Mouse (Mus musculus): ENCODE results near the gene Rab4a.

Rab4a gene

DNA sequence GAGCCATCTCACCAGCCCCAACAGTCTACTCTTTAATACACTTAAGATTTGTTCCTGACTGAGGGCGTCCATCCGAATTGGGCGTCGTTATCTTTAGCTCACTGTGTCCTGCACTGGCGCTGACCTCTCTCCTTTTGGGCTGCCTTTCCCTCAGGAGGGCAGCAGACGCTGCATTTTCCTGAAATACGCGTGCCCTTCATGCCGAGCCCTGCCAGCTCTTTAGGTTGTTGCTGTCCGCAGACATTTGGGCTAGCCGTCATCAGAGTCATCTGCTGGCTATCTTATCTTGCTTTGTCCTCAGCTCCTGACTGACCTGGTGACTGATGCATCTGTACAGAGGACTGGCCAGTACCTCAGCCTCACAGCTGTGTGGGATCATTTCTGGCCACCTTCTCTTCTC, 9.5 kb downstream of the Rab4a start:
- DNase-seq = no peak

DNA sequence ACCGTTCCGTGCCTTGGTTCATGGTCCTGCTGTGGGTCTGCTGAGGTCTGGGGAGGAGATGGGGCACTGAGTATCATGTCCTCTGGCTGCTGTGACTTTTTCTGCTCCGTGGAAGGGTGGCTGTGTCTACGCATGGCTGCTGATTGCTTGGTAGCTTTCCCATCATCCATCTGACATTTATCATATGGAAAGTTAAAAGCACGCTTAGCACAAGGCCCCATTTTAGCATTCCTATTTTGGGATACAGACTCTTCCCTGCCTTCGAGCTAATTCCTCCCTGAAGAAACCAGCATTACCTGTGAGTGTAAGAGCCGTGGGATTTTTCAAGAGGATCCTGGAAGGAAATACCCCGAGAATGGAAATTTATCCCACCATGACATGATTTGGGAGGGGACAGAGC, 11.2 kb downstream of the Rab4a start:
- no peak for DNase-seq

DNA sequence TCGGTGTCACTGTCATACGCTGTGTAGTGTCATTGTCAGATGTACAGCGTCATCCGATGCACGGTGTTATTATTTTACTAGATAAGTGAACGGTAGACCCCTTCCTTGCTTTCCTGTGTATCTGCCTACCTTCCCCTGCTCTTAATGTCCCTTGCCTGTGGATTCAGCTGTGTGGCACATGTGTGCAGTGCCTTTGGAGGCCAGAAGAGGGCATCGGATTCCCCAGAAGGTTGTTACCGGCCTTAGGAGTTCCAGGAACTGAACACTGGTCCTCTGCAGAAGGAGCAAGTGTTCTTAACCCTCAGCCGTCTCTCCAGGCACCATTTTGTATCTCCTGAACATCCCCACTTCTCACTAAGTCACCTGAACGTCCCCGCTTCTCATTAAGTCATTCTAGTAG, 12.0 kb downstream of the Rab4a start:
- no peak for DNase-seq

DNA sequence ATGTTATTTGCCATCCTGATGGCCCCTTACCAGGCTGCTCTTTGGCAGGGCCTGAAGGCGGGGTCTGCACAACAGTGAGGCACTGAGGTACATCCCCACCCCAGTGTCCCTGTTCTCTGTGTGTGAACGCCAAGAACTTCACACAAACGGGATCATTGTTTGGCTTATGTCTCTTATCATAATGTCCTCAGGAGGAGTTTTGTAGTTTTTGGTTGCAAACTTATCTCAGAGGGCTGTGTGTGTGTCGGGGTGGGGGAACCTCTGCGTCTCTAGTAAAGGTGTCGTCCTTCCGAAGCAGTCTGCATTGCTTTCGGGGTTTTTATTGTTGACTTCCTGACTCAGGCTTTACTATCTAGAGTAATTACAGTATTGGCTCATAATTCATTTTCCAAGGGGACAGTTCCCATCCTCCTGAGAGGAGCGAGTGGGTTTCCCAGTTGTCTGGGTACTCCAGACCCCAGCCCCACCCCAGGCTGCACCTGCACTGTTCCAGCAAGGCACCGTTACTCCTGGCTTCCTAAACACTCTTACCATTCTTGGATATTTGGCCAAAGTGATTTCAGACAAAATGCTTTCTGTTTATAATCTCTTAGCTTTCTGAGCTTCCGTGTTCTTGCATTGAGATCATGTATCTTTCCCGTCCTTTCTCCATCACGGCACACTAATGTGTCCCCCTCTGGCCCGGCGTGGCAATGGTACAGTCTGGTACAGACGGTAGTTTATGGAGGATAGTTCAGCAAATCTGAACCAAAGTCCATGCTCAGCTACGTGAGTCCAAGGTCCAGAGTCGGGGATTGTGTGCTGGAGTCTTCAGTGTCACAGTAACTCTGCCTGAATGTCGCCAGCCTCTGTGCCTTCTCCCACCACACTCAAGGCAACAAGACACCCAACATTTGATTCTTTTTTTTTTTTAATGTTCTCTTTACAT, 14.2 kb downstream of the Rab4a start:
- no peak for DNase-seq

DNA sequence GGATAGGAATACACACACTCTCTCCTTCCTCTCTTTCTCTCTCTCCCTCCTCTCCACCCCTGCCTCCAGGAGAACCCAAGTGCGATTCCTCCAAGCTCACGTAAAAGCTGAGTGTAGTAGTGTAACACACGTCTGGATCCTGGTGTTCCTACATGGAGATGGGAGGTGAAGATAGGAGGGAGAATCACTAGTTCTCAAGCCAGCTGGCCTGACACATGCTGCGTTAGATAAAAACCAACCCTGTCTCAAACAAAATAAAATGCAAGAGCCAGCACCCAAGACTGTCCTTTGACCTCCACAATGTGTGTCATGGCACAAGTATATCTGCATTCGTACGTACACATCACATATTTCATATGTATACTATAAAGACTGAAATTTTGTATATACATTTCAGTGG, 15.0 kb downstream of the Rab4a start:
- no peak for DNase-seq

GRCm38 (mm10) chr8:123823111-123823510, 17.3 kb downstream of the Rab4a start:
- DNase-seq = no peak

DNA sequence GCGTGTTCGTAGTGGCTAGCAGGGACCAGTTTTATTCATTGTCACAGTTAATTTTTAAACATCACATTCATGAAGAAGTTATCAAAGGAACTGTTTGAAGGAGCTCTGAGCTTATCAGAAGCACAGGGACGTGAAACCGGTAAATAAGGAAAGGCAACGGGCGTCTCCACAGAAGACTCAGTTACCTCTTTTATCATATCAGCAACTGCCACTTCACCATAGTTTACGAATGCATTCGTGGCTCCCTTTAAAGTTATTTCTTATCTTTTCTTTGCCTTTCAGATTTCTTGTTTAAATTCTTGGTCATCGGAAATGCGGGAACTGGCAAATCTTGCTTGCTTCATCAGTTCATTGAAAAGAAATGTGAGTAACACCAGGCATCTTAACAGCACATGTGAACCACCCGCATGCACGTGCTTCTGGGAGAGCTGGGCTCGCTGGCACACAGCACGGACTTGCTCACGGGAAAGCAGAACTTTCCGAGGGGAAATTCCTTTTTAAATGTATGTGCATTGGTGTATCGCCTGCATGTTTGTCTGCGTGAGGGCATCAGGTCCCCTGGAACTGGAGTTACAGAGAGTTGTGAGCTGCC, 17.8 kb downstream of the Rab4a start:
- no peak for DNase-seq

DNA sequence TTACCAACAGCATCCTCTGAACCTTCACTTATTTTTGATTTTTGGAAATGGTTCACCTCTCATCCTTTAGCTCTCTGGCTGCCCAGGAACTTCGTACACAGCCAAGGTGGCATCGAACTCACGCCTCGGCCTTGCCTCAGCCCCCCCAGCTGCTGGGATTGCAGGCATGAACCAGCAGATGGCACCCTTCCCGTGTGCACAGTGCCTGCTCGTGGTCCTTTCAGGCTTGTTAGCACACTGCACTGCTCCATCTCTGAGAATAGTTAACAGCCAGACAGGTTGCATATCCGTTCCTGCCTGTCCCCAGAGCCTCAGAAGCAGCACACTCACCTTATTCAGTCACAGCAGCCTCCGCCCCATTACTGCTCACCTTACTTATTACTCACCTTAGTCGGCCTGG, 20.2 kb downstream of the Rab4a start:
- no peak for DNase-seq

- no peak for DNase-seq
Measured at GRCm38 (mm10) chr8:123826758-123827157, 21.0 kb downstream of the Rab4a start.

DNA sequence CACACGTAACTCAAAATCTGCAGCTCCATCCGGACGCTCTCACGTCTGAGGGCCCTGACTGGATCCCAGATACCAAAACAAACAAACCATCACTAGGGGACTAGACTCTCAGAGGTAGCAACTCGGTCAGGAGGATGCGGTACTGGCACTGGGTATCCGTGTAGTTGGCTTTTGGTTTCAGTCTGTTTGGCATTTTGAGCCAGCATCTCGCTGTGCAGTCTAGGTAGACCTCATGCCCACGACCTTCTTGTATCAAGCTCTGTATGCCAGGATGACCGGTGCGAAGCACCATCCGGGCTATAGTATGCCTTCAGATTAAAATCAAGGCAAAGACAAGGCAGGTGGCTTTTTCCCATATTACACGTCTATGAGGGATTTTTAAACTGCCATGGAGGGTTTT, 21.7 kb downstream of the Rab4a start:
- DNase-seq = no peak

- peak; percentile 58 for DNase-seq
Measured at GRCm38 (mm10) chr8:123832757-123833156, 27.0 kb downstream of the Rab4a start.

GRCm38 (mm10) chr8:123835451-123835850, 29.7 kb downstream of the Rab4a start:
- peak; percentile 67 for DNase-seq

DNA sequence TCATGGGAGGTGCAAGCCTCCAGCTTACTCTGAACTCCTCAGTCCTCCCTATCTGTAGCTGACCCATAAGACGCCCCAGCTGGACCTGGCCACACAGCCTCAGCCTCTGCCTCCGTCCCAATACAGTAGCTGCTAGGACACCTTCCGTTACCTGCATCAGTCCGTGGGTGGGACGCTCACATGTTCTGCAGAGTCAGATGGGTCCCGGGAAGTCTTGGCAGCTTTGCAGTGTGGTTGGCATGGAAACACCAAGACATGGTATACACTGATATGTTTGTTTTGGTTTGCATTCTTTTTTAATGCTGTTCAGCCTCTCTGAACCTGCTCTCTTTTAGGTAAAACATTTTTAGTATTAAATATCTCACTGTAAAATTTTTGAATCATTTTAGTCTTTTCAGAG, 30.6 kb downstream of the Rab4a start:
- DNase-seq = no peak

DNA sequence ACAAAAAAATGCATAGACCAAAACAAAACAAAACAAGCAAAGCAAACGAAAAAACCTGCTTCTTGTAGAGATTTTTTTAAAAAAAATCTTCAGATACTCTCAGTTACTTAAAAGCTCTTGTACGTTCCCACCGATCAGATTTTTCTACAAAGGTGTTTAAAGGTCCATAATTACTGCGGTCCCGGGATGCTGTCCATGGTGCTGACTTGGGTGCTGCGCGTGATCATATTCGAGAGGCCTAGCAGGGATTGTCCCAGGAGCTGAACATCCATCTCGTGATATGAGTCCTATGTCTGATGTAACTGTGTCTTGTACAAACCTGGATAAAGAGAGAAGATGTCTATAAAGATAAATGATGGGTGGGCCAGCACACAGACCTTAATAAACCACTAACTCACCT, 32.7 kb downstream of the Rab4a start:
- DNase-seq = no peak

- no peak for DNase-seq
Measured at GRCm38 (mm10) chr8:123840578-123841345, 35.0 kb downstream of the Rab4a start.

DNA sequence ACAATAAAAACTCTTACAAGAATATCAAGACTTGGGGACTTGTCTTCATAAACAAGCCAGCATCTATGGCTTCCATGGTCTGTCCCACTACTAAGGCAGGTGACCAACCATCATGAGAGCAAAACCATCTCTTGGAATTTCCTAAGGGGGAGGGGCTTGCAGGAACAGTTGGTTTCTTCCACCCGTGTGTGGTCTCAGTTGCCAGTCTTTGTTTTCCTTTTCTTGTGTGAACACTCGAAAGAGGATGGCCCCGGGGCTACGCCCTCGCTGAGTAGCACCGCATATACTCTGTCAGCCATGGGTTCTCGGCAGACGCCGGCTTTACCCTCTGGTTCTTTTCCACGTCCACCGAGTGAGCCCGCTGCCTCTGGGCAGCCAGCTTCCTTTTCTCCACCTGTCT, 36.3 kb downstream of the Rab4a start:
- DNase-seq = no peak

- DNase-seq = no peak
Measured at GRCm38 (mm10) chr8:123844341-123844740, 38.6 kb downstream of the Rab4a start.

GRCm38 (mm10) chr8:123845114-123845513, 39.3 kb downstream of the Rab4a start:
- DNase-seq = no peak

DNA sequence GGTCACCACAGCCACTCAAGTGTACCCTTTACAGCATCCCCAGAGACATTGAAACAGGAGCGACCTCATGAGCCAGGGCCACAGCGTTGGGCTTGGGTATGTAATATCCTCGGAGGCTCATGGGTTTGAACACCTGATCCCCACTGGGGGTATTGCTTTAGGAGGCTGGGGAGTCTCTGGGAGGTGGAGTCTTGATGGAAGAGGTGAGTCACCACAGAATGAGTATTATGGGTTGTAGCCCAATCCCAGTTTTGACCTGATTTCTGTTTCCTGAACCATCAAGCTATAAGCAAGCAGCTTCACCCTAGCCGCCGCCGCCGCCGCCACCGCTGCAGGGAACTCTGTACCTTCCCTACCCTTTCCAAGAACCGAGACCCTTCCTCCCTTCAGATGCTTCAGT, 40.2 kb downstream of the Rab4a start:
- no peak for DNase-seq

GRCm38 (mm10) chr8:123846509-123846908, 40.7 kb downstream of the Rab4a start:
- no peak for DNase-seq

DNA sequence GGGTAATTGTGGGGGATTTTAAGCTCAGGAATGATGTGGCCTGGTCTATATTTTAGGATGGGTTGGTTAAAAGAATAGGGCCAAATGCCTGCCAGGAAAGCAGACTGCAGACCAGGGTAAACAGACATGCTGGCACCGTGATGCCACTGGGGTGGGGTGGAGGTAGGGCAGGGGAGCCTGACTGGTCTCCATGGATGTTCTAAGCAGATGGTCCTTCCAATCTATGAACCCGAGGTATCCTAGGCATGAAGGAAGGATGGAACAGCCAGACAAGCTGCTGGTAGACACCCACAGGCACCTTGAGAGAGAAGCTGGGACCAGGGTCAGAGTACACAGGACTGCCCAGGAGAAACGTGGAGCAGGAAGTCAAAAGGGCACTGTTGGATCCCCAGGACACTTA, 41.8 kb downstream of the Rab4a start:
- DNase-seq = no peak

DNA sequence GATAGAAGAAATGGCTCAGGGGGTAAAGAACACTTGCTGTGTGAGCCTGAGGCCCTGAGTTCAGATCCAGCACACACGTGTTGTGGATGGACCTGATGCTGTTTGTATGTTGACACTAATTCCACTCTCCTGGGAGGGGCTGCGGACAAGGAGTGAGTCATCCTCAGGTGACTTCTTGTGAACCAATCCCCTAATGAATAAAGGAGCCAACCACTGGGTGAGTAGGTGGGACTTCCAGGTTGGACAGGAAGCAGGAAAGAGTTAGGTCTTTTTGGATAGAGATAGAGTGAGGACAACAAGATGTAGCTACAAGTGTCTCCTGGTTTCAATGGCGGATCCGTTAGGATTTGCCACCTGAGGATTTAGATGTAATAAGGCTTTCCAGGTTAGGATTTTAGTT, 43.6 kb downstream of the Rab4a start:
- DNase-seq = no peak

- no peak for DNase-seq
Measured at GRCm38 (mm10) chr8:123851590-123851989, 45.8 kb downstream of the Rab4a start.

GRCm38 (mm10) chr8:123854252-123854651, 48.5 kb downstream of the Rab4a start:
- no peak for DNase-seq

Data from thymus, postnatal 25 days (tissue).